Mouse (Mus musculus): Measurements from ENCODE around the gene B3gntl1.

DNA sequence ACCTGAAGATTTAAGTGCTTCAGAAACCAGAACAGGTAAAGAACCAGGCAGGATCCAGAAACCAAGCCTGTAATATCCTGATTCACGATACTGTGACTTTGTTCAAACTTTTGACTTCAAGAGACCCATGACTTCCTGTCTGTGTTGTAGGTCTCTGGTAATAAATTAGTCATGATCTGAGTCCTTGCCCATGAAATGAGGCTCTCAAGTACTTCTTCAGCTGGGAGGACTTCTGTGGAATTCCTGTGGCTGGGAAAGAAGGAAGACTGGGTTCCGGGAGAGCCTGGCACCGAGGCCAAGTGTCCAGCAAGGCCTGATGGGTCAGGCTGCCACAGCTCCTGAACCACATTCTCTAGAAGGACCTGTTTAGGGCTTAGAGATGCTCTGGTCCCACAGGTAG is 47.8 kb upstream of the B3gntl1 start:
- no peak for TF ChIP-seq GATA1 (IDR thresholded peaks at IDR 0.05; ENCODE audit: low read length)
- TF ChIP-seq TAL1 (IDR thresholded peaks at IDR 0.05; ENCODE audit: low read length): no peak

Data from erythroblast, embryonic 14.5 days (primary cell).